Mouse (Mus musculus) spleen, adult 2 months (tissue): ENCODE data around the gene Lrp5.

ENCODE experiments used
- CTCF ChIP-seq: fragments of 200-500 bp; IDR thresholded peaks from 2 replicates; pipeline ENCODE4 v1.5.1; 2011; ENCODE audit warnings: mild to moderate bottlenecking, inconsistent platforms; ENCODE audit not compliant: insufficient read depth, insufficient read length, insufficient replicate concordance; ENCODE audit errors: extremely low read depth
- POLR2A ChIP-seq: fragments of 200-500 bp; IDR thresholded peaks from 2 replicates; pipeline ENCODE4 v1.6.1; 2011; ENCODE audit warnings: low read depth, low read length, inconsistent platforms

- TF ChIP-seq POLR2A (no peak), CTCF (no peak)
Measured at GRCm38 (mm10) chr19:3556169-3556827, 130.1 kb downstream of the Lrp5 start.
